Mouse (Mus musculus) kidney, adult 2 months (tissue): ENCODE measurements around the gene Lsamp. TPM values are rescaled to one million over a fixed set of nuclear protein-coding genes. Genes with fewer than 3 reads are reported as not detected.

ENCODE experiments used
- DNase-seq: peaks from one replicate; pipeline ENCODE4 v3.0.0; 2021
- H3K27ac ChIP-seq: fragments of 200-500 bp; 2 replicates; pipeline ENCODE4 v1.5.1; 2012; ENCODE audit warnings: low read depth, low read length, control low read depth, inconsistent platforms; ENCODE audit not compliant: insufficient read depth
- H3K27me3 ChIP-seq: fragments of 200-500 bp; replicated peaks from 2 replicates; pipeline ENCODE4 v1.6.1; 2012; ENCODE audit warnings: mild to moderate bottlenecking, moderate library complexity, low read length, inconsistent platforms; ENCODE audit not compliant: control insufficient read depth, insufficient read depth
- H3K36me3 ChIP-seq: fragments of 200-500 bp; 2 replicates; pipeline ENCODE4 v1.6.1; 2012; ENCODE audit warnings: mild to moderate bottlenecking, moderate library complexity, low read length, inconsistent platforms; ENCODE audit not compliant: control insufficient read depth, insufficient read depth
- H3K4me1 ChIP-seq: fragments of 200-500 bp; 2 replicates; pipeline ENCODE4 v1.6.1; 2011; ENCODE audit warnings: low read length; ENCODE audit not compliant: control insufficient read depth, insufficient read depth
- H3K4me3 ChIP-seq: fragments of 200-500 bp; 2 replicates; pipeline ENCODE4 v1.5.1; 2011; ENCODE audit warnings: mild to moderate bottlenecking, low read depth, low read length, control low read depth; ENCODE audit not compliant: insufficient read depth
- CTCF ChIP-seq: fragments of 200-500 bp; conservative IDR thresholded peaks from 2 replicates; pipeline ENCODE4 v1.5.1; 2011; ENCODE audit warnings: low read depth, mild to moderate bottlenecking, control low read depth, low read length, moderate library complexity, mixed read lengths; ENCODE audit not compliant: insufficient read depth, insufficient read length
- POLR2A ChIP-seq: fragments of 200-500 bp; IDR thresholded peaks from one replicate; pipeline ENCODE4 v1.6.1; 2011; ENCODE audit warnings: low read depth, low read length, control low read depth
- WGBS: fragments of 180-500 bp; shearing (Covaris S2); methylation state at CpG from one replicate; pipeline ENCODE4 v1.1.7; 2018; 5-methylcytosine and 5-hydroxymethylcytosine counted together
- polyA plus RNA-seq: library from polyadenylated mRNA; depleted of rRNA; stranded (reverse); fragments of >200 nt; gene quantifications from 2 replicates; pipeline ENCODE4 v1.2.3, GENCODE M21; 2012; rRNA removed

The Lsamp gene
- polyA plus RNA-seq = 0.38 TPM in 2 replicates

DNA sequence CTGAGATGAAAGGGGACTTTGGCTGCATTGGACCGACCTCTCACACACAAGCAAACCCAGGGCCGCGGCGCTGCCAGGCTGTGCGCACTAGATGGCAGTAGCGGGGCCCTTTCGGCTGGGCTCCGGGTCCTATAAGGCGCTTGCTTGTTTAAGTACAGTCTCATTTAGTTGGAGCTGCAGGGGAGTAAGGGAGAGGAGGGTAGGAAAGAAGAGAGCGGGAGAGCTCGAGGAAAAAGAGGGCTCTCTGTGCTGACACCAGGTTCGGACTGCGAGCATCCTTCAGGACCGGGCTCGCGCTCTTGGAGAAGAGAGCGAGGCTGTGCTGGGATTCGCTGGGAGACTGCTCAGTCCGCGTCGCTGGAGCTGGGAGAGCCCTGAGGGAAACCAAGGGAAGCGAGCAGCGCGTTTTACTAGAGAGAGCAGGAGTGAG is at the start of gene Lsamp:
Lsamp (plus strand) TSS at position 157 of the 430 bp plus-strand sequence.
- Histone ChIP-seq H3K4me1 (no peaks in the 10 kb centered on the region), H3K4me3 (peak within 1 kb of the TSS; percentile 21; the same call in 1 of the 2 replicates), H3K27me3 (no peaks in the 10 kb centered on the region; the same call in 1 of the 2 replicates), H3K27ac (no peak within 1 kb of the TSS), H3K36me3 (no peaks in the 10 kb centered on the region)
- peak; percentile 42 for DNase-seq
- WGBS = under 1% methylated on average over 24 of the region's 24 CpGs
- TF ChIP-seq CTCF (peak; percentile 37; the same call in 1 of the 2 replicates), POLR2A (no peak)

DNA sequence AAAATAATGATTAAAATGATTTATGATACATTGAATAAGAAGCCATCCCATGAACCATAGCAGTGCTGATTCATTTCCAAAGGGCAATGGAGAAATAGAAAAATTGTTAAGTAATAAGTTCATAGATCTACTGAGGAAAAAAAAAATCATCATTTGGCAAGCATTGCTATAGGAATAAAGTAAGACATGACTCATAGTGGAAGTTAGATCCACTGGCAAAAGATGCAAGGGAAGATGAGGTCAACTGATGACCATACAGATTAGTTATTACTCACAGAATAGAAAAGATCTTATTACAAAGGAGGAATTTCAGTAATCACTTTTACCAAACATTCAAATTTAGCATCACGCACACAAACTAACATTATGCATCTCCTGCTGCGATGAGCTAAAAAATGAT is 26.5 kb upstream of the Lsamp start:
- H3K4me3 ChIP-seq = no peak overlapping the region

DNA sequence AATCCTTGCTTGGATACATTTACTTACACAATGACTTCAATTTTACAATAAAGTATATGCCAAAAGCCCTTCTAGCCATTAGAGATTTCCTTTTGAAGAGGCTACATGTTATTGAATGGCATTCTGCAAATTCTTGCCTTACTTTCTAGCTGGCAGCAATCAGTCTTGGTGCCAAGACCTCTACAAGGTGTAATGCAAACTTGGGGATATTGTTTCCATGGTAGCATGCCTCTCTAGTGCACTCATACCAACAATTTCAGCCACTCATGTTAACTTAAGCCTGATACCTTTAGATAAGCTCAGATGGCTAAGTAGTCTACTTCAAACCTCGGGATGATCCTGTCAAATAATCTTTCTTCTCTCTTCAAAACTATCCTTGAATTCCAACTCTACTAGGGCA is 11.4 kb upstream of the Lsamp start:
- DNase-seq = no peak
- WGBS = 72% methylated on average over 1 of the region's 1 CpGs
- Histone ChIP-seq H3K27ac (no peak overlapping the region), H3K36me3 (no peaks in the 10 kb centered on the region), H3K4me3 (no peak overlapping the region), H3K27me3 (no peaks in the 10 kb centered on the region), H3K4me1 (no peaks in the 10 kb centered on the region)
- no peak for TF ChIP-seq CTCF
- no peak for TF ChIP-seq POLR2A

More for the DNA sequence above, 26.5 kb upstream of the Lsamp start:
- Histone ChIP-seq H3K4me1 (no peaks in the 10 kb centered on the region), H3K27me3 (no peaks in the 10 kb centered on the region), H3K27ac (no peak overlapping the region), H3K36me3 (no peaks in the 10 kb centered on the region)
- TF ChIP-seq POLR2A = no peak
- TF ChIP-seq CTCF = no peak
- WGBS = 96% methylated on average over 2 of the region's 2 CpGs
- no peak for DNase-seq

DNA sequence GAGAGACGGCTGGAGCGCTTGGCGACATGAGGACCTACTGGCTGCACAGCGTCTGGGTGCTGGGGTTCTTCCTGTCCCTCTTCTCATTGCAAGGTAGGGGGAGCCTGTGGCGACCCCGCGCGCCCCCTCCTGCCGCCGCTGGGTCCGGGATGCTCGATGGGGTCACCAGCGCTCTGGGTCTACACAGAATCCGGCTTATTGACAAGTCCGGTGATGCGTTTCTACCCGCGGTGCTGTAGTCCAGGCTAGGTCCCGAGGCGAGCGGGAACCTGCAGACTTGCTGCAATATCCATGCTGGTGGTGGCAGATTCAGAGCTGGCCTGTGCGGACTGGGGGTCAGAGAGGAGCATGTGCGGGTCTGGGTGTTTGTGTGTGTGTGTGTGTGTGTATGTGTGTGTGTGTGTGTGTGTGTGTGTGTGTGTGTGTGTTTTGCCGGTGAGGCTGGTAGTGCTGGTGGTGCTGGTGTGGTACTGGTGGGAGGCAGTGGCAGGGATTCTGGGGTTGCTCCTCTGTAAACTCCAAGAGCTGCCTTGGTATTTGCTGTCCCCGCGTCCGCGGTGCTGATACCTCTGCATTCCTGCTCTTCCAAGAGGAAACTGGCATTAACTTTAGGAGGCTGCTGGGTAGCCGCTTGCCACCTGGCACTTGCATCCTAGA is 602 bp downstream of the Lsamp start:
- Histone ChIP-seq H3K36me3 (no peaks in the 10 kb centered on the region), H3K4me1 (no peaks in the 10 kb centered on the region), H3K27ac (no peak overlapping the region), H3K27me3 (no peaks in the 10 kb centered on the region; the same call in 1 of the 2 replicates), H3K4me3 (no peak overlapping the region)
- TF ChIP-seq CTCF (no peak), POLR2A (no peak)
- 2% methylated on average over 29 of the region's 29 CpGs for WGBS
- no peak for DNase-seq

DNA sequence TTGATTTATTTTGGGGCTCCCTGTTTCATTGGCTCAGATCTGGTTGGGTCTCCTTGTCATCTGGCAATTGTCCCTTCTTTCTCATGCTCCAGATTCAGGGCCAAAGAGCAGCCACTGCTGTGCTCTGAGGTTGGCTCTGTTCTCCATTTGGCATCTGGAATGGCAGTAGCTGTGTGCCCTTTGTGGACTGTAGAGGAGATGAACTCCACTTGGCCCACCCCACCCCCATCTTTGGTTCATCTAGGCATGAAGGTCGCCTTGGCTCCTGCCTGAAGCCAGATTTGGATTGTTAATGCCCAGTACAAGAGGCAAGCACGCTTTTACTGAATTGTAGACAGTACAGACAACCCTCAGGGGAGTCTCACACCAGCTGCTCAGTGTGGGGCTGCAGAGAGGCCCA is 4.3 kb downstream of the Lsamp start:
- no peaks in the 10 kb centered on the region; the same call in 1 of the 2 replicates for H3K27me3 ChIP-seq
- peak; percentile 46 for DNase-seq

DNA sequence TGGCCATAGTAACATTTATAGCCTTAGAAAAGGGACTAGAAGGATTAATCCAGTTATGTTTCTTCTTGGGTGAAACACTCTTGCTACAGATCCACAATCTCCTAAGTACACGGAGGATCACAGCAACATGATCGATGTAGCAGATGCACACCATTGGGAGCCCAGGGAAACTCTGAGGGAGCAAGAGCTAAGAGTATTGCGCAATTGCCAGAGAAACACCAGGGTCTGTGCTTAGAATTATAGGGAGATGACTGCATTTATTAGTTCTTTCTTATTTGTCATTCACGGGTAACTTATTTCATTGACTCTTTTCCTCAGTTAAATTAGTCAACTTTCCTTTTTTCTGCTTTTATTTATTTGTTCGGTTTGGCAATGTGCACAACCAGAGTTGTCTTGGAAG is 10.7 kb downstream of the Lsamp start:
- DNase-seq = no peak
- no peaks in the 10 kb centered on the region for H3K4me1 ChIP-seq
- no peak overlapping the region for H3K27ac ChIP-seq
- H3K27me3 ChIP-seq = no peaks in the 10 kb centered on the region
- no peak overlapping the region for H3K4me3 ChIP-seq
- WGBS = 86% methylated on average over 5 of the region's 5 CpGs
- no peaks in the 10 kb centered on the region for H3K36me3 ChIP-seq
- TF ChIP-seq CTCF (no peak), POLR2A (no peak)

More for the DNA sequence above, 4.3 kb downstream of the Lsamp start:
- no peak overlapping the region for H3K4me3 ChIP-seq
- no peaks in the 10 kb centered on the region for H3K4me1 ChIP-seq
- WGBS = 39% methylated on average over 2 of the region's 2 CpGs
- TF ChIP-seq CTCF = no peak
- TF ChIP-seq POLR2A = no peak
- no peaks in the 10 kb centered on the region for H3K36me3 ChIP-seq
- H3K27ac ChIP-seq = no peak overlapping the region

DNA sequence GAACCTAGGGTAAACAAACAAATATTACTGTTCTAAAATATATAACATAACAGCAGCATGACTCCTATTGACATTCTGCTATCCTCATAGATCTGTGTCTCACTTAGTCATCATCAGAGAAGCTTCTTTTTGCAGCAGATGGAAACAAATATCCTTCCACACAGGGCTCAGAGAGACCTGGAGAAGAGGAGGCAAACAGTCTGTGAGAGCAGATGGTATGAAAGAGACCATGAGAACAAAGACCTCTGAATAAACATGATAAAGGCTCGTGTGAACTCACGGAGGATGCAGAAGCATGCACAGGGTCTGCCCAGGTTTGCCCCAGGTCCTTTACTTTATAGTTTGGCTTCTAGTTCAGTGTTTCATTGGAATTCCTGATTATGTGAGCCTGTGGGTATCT is 24.6 kb downstream of the Lsamp start:
- H3K27ac ChIP-seq = no peak overlapping the region
- 79% methylated on average over 2 of the region's 2 CpGs for WGBS
- no peaks in the 10 kb centered on the region for H3K4me1 ChIP-seq
- H3K36me3 ChIP-seq = no peaks in the 10 kb centered on the region
- H3K27me3 ChIP-seq = no peaks in the 10 kb centered on the region
- TF ChIP-seq CTCF (no peak), POLR2A (no peak)
- no peak overlapping the region for H3K4me3 ChIP-seq
- no peak for DNase-seq
